Comparison of ENCODE assay signal across 17 mouse cellular contexts in the genomic region with DNA sequence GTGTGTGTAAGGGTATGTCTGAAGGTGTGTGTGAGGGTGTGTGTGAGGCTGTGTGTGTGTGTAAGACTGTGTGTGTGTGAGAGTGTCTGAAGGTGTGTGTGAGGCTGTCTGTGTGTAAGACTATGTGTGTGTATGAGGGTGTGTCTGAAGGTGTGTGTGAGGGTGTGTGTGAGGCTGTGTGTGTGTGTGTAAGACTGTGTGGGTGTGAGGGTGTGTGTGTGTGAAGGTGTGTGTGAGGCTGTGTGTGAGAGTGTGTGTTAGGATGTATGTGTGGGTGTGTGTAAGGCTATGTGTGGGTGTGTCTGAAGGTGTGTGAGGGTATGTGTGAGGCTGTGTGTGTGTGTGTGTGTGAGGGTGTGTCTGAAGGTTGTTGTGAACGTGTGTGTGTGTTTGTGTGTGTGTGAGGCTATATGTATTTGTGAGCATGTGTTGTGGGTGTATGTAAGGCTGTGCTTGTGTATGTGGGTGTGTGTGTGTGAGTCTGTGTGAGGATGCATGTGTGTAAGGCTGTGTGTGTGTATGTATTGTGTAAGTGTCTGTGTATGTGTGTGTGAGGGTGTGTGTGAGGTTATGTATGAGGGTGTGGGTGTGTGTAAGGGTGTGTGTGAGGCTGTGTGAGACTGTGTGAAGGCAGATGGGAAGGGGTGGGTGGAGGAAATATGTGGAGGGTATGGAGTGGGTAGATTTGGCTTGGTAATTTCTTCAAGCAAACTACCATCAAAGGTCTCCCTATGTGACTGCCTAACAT.
DNase-seq lines count a peak whose midpoint lies in the region; ATAC-seq lines count a peak whose summit lies in the region.
"Had no signal": no experiment of that assay in that cellular context is flagged by ENCODE, and none has a peak within 500 bp of the region (broad histone marks: within the 10 kb centered on the region; RNA-seq: fewer than 3 reads in every experiment).

No protein-coding gene starts in this region.

- no peaks in the 10 kb centered on the region for H3K36me3 ChIP-seq in embryonic facial prominence, embryonic 11.5 days (replicated peaks; ENCODE audit: control insufficient read depth, insufficient read depth, low read depth, low read length)
- H3K36me3 ChIP-seq in embryonic facial prominence, embryonic 10.5 days (replicated peaks), result no peaks in the 10 kb centered on the region
- H3K36me3 ChIP-seq in kidney, embryonic 15.5 days, result no peaks in the 10 kb centered on the region
- H3K36me3 ChIP-seq in embryonic facial prominence, embryonic 13.5 days, result no peaks in the 10 kb centered on the region
- H3K36me3 ChIP-seq in midbrain, embryonic 13.5 days, result no peaks in the 10 kb centered on the region
- H3K36me3 ChIP-seq: intestine, embryonic 15.5 days had no signal

- H3K9ac ChIP-seq in embryonic facial prominence, embryonic 11.5 days (replicated peaks; ENCODE audit: low read length), result no peak overlapping the region
- no peak overlapping the region for H3K9ac ChIP-seq in kidney, embryonic 15.5 days
- H3K9ac ChIP-seq in embryonic facial prominence, embryonic 13.5 days, result no peak overlapping the region
- no peak overlapping the region for H3K9ac ChIP-seq in midbrain, embryonic 13.5 days (replicated peaks)
- H3K9ac ChIP-seq: intestine, embryonic 15.5 days had no signal

- no peak for DNase-seq in embryonic facial prominence, embryonic 11.5 days (ENCODE audit: low spot score)
- DNase-seq in embryonic facial prominence, embryonic 10.5 days (ENCODE audit: low spot score), result no peak
- DNase-seq in kidney, adult 9 months, result no peak
- DNase-seq in embryo, embryonic 9.5 days (ENCODE audit: extremely low spot score), result no peak
- DNase-seq in thymus, postnatal 0 days (ENCODE audit: low spot score), result no peak
- DNase-seq: adrenal gland, adult 8-10 months; cerebellum, adult 18-20 months; heart, postnatal 14 days; kidney, postnatal 14 days; layer of hippocampus, adult 9-11 months; spleen, adult 18-20 months; thymus, postnatal 36 days had no signal

- no peaks in the 10 kb centered on the region for H3K9me3 ChIP-seq in embryonic facial prominence, embryonic 11.5 days (replicated peaks; ENCODE audit: control insufficient read depth, low read length)
- H3K9me3 ChIP-seq in embryonic facial prominence, embryonic 10.5 days, result no peaks in the 10 kb centered on the region
- H3K9me3 ChIP-seq in kidney, embryonic 15.5 days (replicated peaks), result no peaks in the 10 kb centered on the region
- H3K9me3 ChIP-seq in embryonic facial prominence, embryonic 13.5 days, result no peaks in the 10 kb centered on the region
- no peaks in the 10 kb centered on the region for H3K9me3 ChIP-seq in midbrain, embryonic 13.5 days
- H3K9me3 ChIP-seq: intestine, embryonic 15.5 days had no signal

- no peak overlapping the region for H3K4me2 ChIP-seq in embryonic facial prominence, embryonic 11.5 days (ENCODE audit: low read depth, low read length)
- no peak overlapping the region for H3K4me2 ChIP-seq in kidney, embryonic 15.5 days
- no peak overlapping the region for H3K4me2 ChIP-seq in embryonic facial prominence, embryonic 13.5 days
- no peak overlapping the region for H3K4me2 ChIP-seq in midbrain, embryonic 13.5 days (replicated peaks)
- H3K4me2 ChIP-seq: intestine, embryonic 15.5 days had no signal

- WGBS in embryonic facial prominence, embryonic 11.5 days, result 29% methylated on average over 1 of the region's 1 CpGs
- WGBS in embryonic facial prominence, embryonic 10.5 days, result 65% methylated on average over 1 of the region's 1 CpGs
- 60% methylated on average over 1 of the region's 1 CpGs for WGBS in kidney, embryonic 15.5 days
- 42% methylated on average over 1 of the region's 1 CpGs for WGBS in embryonic facial prominence, embryonic 13.5 days
- WGBS in midbrain, embryonic 13.5 days, result 92% methylated on average over 1 of the region's 1 CpGs

- H3K4me1 ChIP-seq in embryonic facial prominence, embryonic 11.5 days (ENCODE audit: control insufficient read depth, insufficient read depth, low read length), result no peaks in the 10 kb centered on the region
- no peaks in the 10 kb centered on the region for H3K4me1 ChIP-seq in embryonic facial prominence, embryonic 10.5 days
- no peaks in the 10 kb centered on the region for H3K4me1 ChIP-seq in kidney, embryonic 15.5 days
- no peaks in the 10 kb centered on the region for H3K4me1 ChIP-seq in embryonic facial prominence, embryonic 13.5 days
- H3K4me1 ChIP-seq in midbrain, embryonic 13.5 days (replicated peaks), result no peaks in the 10 kb centered on the region
- H3K4me1 ChIP-seq: intestine, embryonic 15.5 days had no signal

- ATAC-seq in embryonic facial prominence, embryonic 11.5 days (replicated peaks; ENCODE audit: insufficient number of reproducible peaks, low FRiP score, low TSS enrichment, low read depth), result peak; percentile 67; the same call in 1 of the 2 replicates
- 0 out of 2 replicates have a peak, but pooled peaks have one; percentile 25 for ATAC-seq in kidney, embryonic 15.5 days (replicated peaks; ENCODE audit: low FRiP score)
- peak; percentile 67 for ATAC-seq in embryonic facial prominence, embryonic 13.5 days (ENCODE audit: insufficient number of reproducible peaks, insufficient read depth, low FRiP score, low TSS enrichment, low read depth)
- peak; percentile 66 for ATAC-seq in midbrain, embryonic 13.5 days
- ATAC-seq: intestine, embryonic 15.5 days had no signal

- no peaks in the 10 kb centered on the region for H3K27me3 ChIP-seq in embryonic facial prominence, embryonic 11.5 days (ENCODE audit: control insufficient read depth, insufficient read depth, low read length)
- H3K27me3 ChIP-seq in embryonic facial prominence, embryonic 10.5 days (replicated peaks; ENCODE audit: low read depth, poor library complexity, severe bottlenecking), result no peaks in the 10 kb centered on the region
- H3K27me3 ChIP-seq in kidney, embryonic 15.5 days, result no peaks in the 10 kb centered on the region
- no peaks in the 10 kb centered on the region for H3K27me3 ChIP-seq in embryonic facial prominence, embryonic 13.5 days
- H3K27me3 ChIP-seq in midbrain, embryonic 13.5 days, result no peaks in the 10 kb centered on the region
- H3K27me3 ChIP-seq: intestine, embryonic 15.5 days had no signal

- no peak overlapping the region for H3K27ac ChIP-seq in embryonic facial prominence, embryonic 11.5 days (replicated peaks; ENCODE audit: low read depth, low read length)
- no peak overlapping the region for H3K27ac ChIP-seq in embryonic facial prominence, embryonic 10.5 days (replicated peaks)
- no peak overlapping the region for H3K27ac ChIP-seq in kidney, embryonic 15.5 days
- H3K27ac ChIP-seq in embryonic facial prominence, embryonic 13.5 days, result no peak overlapping the region
- H3K27ac ChIP-seq in midbrain, embryonic 13.5 days, result no peak overlapping the region
- H3K27ac ChIP-seq: intestine, embryonic 15.5 days had no signal

- no peak overlapping the region for H3K4me3 ChIP-seq in embryonic facial prominence, embryonic 11.5 days (ENCODE audit: low read depth, low read length)
- H3K4me3 ChIP-seq in embryonic facial prominence, embryonic 10.5 days, result no peak overlapping the region
- H3K4me3 ChIP-seq in kidney, embryonic 15.5 days (replicated peaks), result no peak overlapping the region
- no peak overlapping the region for H3K4me3 ChIP-seq in embryonic facial prominence, embryonic 13.5 days
- H3K4me3 ChIP-seq in midbrain, embryonic 13.5 days (replicated peaks), result no peak overlapping the region
- H3K4me3 ChIP-seq: erythroblast, embryonic 14.5 days; intestine, embryonic 15.5 days had no signal
